In the genomic region with DNA sequence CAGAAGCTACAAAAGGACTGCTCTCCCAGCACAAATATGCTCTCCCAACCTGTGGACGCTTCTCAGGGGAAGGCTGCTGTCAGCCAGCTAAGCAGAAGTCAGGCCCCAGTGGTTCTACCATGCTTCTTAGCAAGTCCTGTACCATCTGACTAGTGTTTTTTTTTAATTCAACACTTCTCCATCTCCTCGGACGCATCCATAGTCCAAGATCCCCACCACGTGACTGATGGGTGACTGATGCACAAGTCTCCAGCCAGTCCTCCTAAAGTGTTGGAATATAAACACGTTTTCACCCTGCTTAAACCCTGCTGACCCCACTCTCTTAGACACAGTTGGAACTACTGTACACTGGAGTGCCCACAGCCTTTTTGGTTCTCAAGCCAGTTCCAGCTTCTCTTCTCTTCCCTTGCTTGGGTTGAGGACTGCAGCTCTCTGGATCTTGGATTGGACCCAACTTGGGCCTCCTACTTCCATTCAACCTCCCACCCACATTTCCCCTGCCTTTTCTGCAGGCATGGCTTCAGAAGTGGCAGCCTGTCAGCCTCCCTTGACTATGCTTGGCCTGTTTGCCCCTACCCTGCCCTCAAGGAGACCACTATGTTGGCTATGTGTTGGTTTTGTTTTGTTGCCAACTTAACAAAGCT, we compare ENCODE assay signal across 17 mouse cellular contexts. TPM values are rescaled to one million over a fixed set of nuclear protein-coding genes. Genes with fewer than 3 reads are reported as not detected.
DNase-seq lines count a peak whose midpoint lies in the region; ATAC-seq and TF ChIP-seq lines count a peak whose summit lies in the region.
"Had no signal": no experiment of that assay in that cellular context is flagged by ENCODE, and none has a peak within 500 bp of the region (broad histone marks: within the 10 kb centered on the region; RNA-seq: fewer than 3 reads in every experiment).

No protein-coding gene starts in this region.

- H3K27me3 ChIP-seq in forebrain, postnatal 0 days (ENCODE audit: insufficient read depth, low read length): no peaks in the 10 kb centered on the region
- H3K27me3 ChIP-seq in forebrain, embryonic 13.5 days: peaks cover 32% of the 10 kb centered on the region

- no peak overlapping the region for H3K9ac ChIP-seq in forebrain, postnatal 0 days
- no peak overlapping the region for H3K9ac ChIP-seq in forebrain, embryonic 13.5 days
- H3K9ac ChIP-seq: liver, postnatal 0 days; neural tube, embryonic 13.5 days had no signal

- DNase-seq in forebrain, postnatal 0 days: no peak
- peak; percentile 68 for DNase-seq in adipocyte (ENCODE audit: low spot score)
- DNase-seq in fibroblast of lung, adult 2 months (ENCODE audit: low read depth): peak; percentile 37
- DNase-seq in kidney, postnatal 25 days: peak; percentile 55 to 75
- no peak for DNase-seq in left cerebral cortex, postnatal 10 days (ENCODE audit: extremely low spot score in 1 of 2, low spot score in 2 of 2)
- no peak for DNase-seq in layer of hippocampus, postnatal 25 days (ENCODE audit: extremely low spot score in 1 of 2, low spot score in 1 of 2)
- no peak for DNase-seq in spleen, adult 18-20 months
- DNase-seq: B cell, adult 2 months; cerebellum, postnatal 14 days; gastrocnemius, postnatal 25 days; liver, postnatal 0 days; right cerebral cortex, postnatal 14 days; thymus, postnatal 14 days had no signal

- WGBS in forebrain, postnatal 0 days: 75% methylated on average over 5 of the region's 5 CpGs
- 83% methylated on average over 5 of the region's 5 CpGs for WGBS in forebrain, embryonic 13.5 days

- no peaks in the 10 kb centered on the region for H3K4me1 ChIP-seq in forebrain, postnatal 0 days (ENCODE audit: insufficient read depth)
- H3K4me1 ChIP-seq in forebrain, embryonic 13.5 days: peaks cover 24% of the 10 kb centered on the region

- intact Hi-C loops in left cerebral cortex, postnatal 10 days (cut with DNase I): no loop called here

- H3K4me2 ChIP-seq in forebrain, postnatal 0 days (ENCODE audit: low read depth): no peak overlapping the region
- no peak overlapping the region for H3K4me2 ChIP-seq in forebrain, embryonic 13.5 days
- H3K4me2 ChIP-seq: midbrain, embryonic 11.5 days; neural tube, embryonic 13.5 days had no signal

- 0 out of 2 replicates have a peak, but pooled peaks have one; percentile 10 for ATAC-seq in forebrain, postnatal 0 days
- ATAC-seq in forebrain, embryonic 13.5 days: no peak

- no peak for TF ChIP-seq CTCF in forebrain, postnatal 0 days (IDR thresholded peaks at IDR 0.05; ENCODE audit: low read depth)

- H3K4me3 ChIP-seq in forebrain, postnatal 0 days (ENCODE audit: low read depth, low read length): no peak overlapping the region
- no peak overlapping the region for H3K4me3 ChIP-seq in forebrain, embryonic 13.5 days
- H3K4me3 ChIP-seq: neural tube, embryonic 13.5 days had no signal

- no peaks in the 10 kb centered on the region for H3K9me3 ChIP-seq in forebrain, postnatal 0 days (ENCODE audit: low read length)
- H3K9me3 ChIP-seq in forebrain, embryonic 13.5 days (replicated peaks): no peaks in the 10 kb centered on the region
- H3K9me3 ChIP-seq: neural tube, embryonic 13.5 days had no signal

- peaks cover 19% of the 10 kb centered on the region for H3K36me3 ChIP-seq in forebrain, postnatal 0 days (ENCODE audit: insufficient read depth)
- peaks cover 24% of the 10 kb centered on the region for H3K36me3 ChIP-seq in forebrain, embryonic 13.5 days (ENCODE audit: poor library complexity, severe bottlenecking)

- no peak overlapping the region for H3K27ac ChIP-seq in forebrain, postnatal 0 days (ENCODE audit: low read depth, low read length)
- H3K27ac ChIP-seq in forebrain, embryonic 13.5 days: no peak overlapping the region
- H3K27ac ChIP-seq: macrophage; neural tube, embryonic 13.5 days had no signal

RNA-seq across cellular contexts. Expression of gene Zfp467, which starts 9.8 kb away (rescaled TPM):
- total RNA-seq in forebrain, postnatal 0 days (2014; rRNA removed): 19.2 and 28.6 TPM in 2 replicates
- polyA plus RNA-seq in forebrain, postnatal 0 days (2015; fragmentation: Nextera tagmentation; extraction: Ambion mirVana): 39.6 and 40.4 TPM in 2 replicates
- 23.9 and 25.6 TPM in 2 replicates for polyA plus RNA-seq in forebrain, embryonic 13.5 days (2015; fragmentation: Nextera tagmentation; extraction: Ambion mirVana)
- 10 to 100 TPM; 20.8 to 21.0 TPM for total RNA-seq in left cerebral cortex, postnatal 10 days (2021)
- total RNA-seq in layer of hippocampus, postnatal 25 days (2021): 10 to 100 TPM; 19.9 to 26.3 TPM

RNA-seq across cellular contexts. Expression of gene Sspo, which starts 12.2 kb away (rescaled TPM):
- 0.24 and 1.3 TPM in 2 replicates for total RNA-seq in forebrain, postnatal 0 days (2014; rRNA removed)
- 0.08 and 0.27 TPM in 2 replicates for polyA plus RNA-seq in forebrain, postnatal 0 days (2015; fragmentation: Nextera tagmentation; extraction: Ambion mirVana)
- polyA plus RNA-seq in forebrain, embryonic 13.5 days (2015; fragmentation: Nextera tagmentation; extraction: Ambion mirVana): 0.24 and 0.25 TPM in 2 replicates
- 1 to 10 TPM in 1 of 2 experiments, under 1 TPM in 1; 0.36 to 1.5 TPM for total RNA-seq in left cerebral cortex, postnatal 10 days (2021)
- total RNA-seq in layer of hippocampus, postnatal 25 days (2021): 1 to 10 TPM; 1.2 to 2.9 TPM
- polyA plus RNA-seq: macrophage had no signal

RNA-seq across cellular contexts. Expression of gene Krba1, which starts 40.4 kb away (rescaled TPM):
- total RNA-seq in forebrain, postnatal 0 days (2014; rRNA removed): 35.9 and 49.9 TPM in 2 replicates
- 14.2 and 20.4 TPM in 2 replicates for polyA plus RNA-seq in forebrain, postnatal 0 days (2015; fragmentation: Nextera tagmentation; extraction: Ambion mirVana)
- 21.1 and 25.4 TPM in 2 replicates for polyA plus RNA-seq in forebrain, embryonic 13.5 days (2015; fragmentation: Nextera tagmentation; extraction: Ambion mirVana)
- total RNA-seq in left cerebral cortex, postnatal 10 days (2021): 10 to 100 TPM; 50.3 to 53.0 TPM
- 10 to 100 TPM; 35.5 to 43.2 TPM for total RNA-seq in layer of hippocampus, postnatal 25 days (2021)

Comparison
In these comparisons a context has a peak if more than half of its experiments do, and no peak if none do; other contexts are left out.
1. DNase-seq: peak in adipocyte (single experiment), fibroblast of lung, adult 2 months (single experiment) and kidney, postnatal 25 days (2 of 2); none in forebrain, postnatal 0 days (single experiment), left cerebral cortex, postnatal 10 days (0 of 2), layer of hippocampus, postnatal 25 days (0 of 2) and spleen, adult 18-20 months (0 of 2).